Mouse (Mus musculus) liver, embryonic 14.5 days (tissue): ENCODE results near the gene Samhd1. TPM values are rescaled to one million over a fixed set of nuclear protein-coding genes. Genes with fewer than 3 reads are reported as not detected.
A peak's percentile ranks its signal among the peaks of the same experiment; 100 is the strongest.

Experiments
- ATAC-seq: fragments of 200-750 bp; cut with Nextera tagmentation; 2 replicates; pipeline ENCODE4 v1.8.0; 2017; ENCODE audit warnings: moderate number of reproducible peaks, mild to moderate bottlenecking, moderate library complexity; ENCODE audit not compliant: insufficient read depth
- DNase-seq, 3 experiments: peaks; one replicate each; pipeline ENCODE4 v3.0.0-alpha.2; 2012 to 2013; ENCODE audit warnings: low read depth in 3 of 3, low spot score in 3 of 3
- H3K27ac ChIP-seq: fragments of 300-500 bp; sonication (generic); 2 replicates; pipeline ENCODE4 v1.5.1; 2014; ENCODE audit warnings: moderate library complexity, mild to moderate bottlenecking, control low read depth, inconsistent platforms
- H3K27me3 ChIP-seq: fragments of 300-500 bp; sonication (generic); 2 replicates; pipeline ENCODE4 v1.6.1; 2014; ENCODE audit warnings: mild to moderate bottlenecking, low read length, moderate library complexity; ENCODE audit not compliant: control insufficient read depth, insufficient read depth
- H3K36me3 ChIP-seq: fragments of 300-500 bp; sonication (generic); replicated peaks from 2 replicates; pipeline ENCODE4 v1.6.1; 2014; ENCODE audit warnings: low read depth; ENCODE audit not compliant: control insufficient read depth, insufficient read depth
- H3K4me1 ChIP-seq, 2 experiments: fragments of 200-500 bp in 1 of 2; fragments of 300-500 bp in 1 of 2; sonication (generic) in 1 of 2; replicated peaks; 2 replicates each; pipeline ENCODE4 v1.6.1; 2012 to 2014; ENCODE audit warnings: antibody characterized with exemption in 1 of 2, inconsistent platforms in 1 of 2, low read length in 1 of 2; ENCODE audit not compliant: control insufficient read depth in 2 of 2, insufficient read depth in 2 of 2
- H3K4me2 ChIP-seq: fragments of 300-500 bp; sonication (generic); 2 replicates; pipeline ENCODE4 v1.6.1; 2014; ENCODE audit warnings: low read depth, mild to moderate bottlenecking, control low read depth, moderate library complexity
- H3K4me3 ChIP-seq, 2 experiments: fragments of 200-500 bp in 1 of 2; fragments of 300-500 bp in 1 of 2; sonication (generic) in 1 of 2; 2 replicates each; pipeline ENCODE4 v1.5.1; 2012 to 2014; ENCODE audit warnings: low read depth in 2 of 2, low read length in 2 of 2, mild to moderate bottlenecking in 2 of 2, control low read depth in 1 of 2, inconsistent platforms in 1 of 2, moderate library complexity in 1 of 2; ENCODE audit not compliant: insufficient read depth in 1 of 2
- H3K9ac ChIP-seq: fragments of 300-500 bp; sonication (generic); replicated peaks from 2 replicates; pipeline ENCODE4 v1.6.1; 2014; ENCODE audit warnings: mild to moderate bottlenecking, control low read depth, moderate library complexity
- H3K9me3 ChIP-seq: fragments of 300-500 bp; sonication (generic); 2 replicates; pipeline ENCODE4 v1.6.1; 2016; ENCODE audit warnings: low read length, mixed read lengths; ENCODE audit not compliant: control insufficient read depth
- CTCF ChIP-seq: IDR thresholded peaks from 2 replicates; pipeline ENCODE4 v1.5.1; 2016; ENCODE audit warnings: antibody characterized with exemption, low read depth, control low read depth
- EP300 ChIP-seq: IDR thresholded peaks from 2 replicates; pipeline ENCODE4 v1.6.1; 2016; ENCODE audit warnings: antibody characterized with exemption, low read depth
- WGBS: fragments of 180-500 bp; shearing (Covaris S2); extraction: QIAGEN DNeasy Blood & Tissue Kit; methylation state at CpG from one replicate; pipeline ENCODE4 v1.1.7; 2014; ENCODE audit not compliant: insufficient replicate concordance; 5-methylcytosine and 5-hydroxymethylcytosine counted together
- polyA plus RNA-seq, 2 experiments: library from polyadenylated mRNA; depleted of rRNA in 1 of 2; stranded (reverse) in 1 of 2; unstranded in 1 of 2; fragments of >200 nt; fragmentation: Nextera tagmentation in 1 of 2; extraction: Ambion mirVana in 1 of 2; gene quantifications; 2 replicates each; pipeline versions ENCODE4 v1.2.1 to v1.2.3; 2012 to 2014

Gene Samhd1
- polyA plus RNA-seq, 2 experiments: 11.9 to 18.0 TPM

DNA sequence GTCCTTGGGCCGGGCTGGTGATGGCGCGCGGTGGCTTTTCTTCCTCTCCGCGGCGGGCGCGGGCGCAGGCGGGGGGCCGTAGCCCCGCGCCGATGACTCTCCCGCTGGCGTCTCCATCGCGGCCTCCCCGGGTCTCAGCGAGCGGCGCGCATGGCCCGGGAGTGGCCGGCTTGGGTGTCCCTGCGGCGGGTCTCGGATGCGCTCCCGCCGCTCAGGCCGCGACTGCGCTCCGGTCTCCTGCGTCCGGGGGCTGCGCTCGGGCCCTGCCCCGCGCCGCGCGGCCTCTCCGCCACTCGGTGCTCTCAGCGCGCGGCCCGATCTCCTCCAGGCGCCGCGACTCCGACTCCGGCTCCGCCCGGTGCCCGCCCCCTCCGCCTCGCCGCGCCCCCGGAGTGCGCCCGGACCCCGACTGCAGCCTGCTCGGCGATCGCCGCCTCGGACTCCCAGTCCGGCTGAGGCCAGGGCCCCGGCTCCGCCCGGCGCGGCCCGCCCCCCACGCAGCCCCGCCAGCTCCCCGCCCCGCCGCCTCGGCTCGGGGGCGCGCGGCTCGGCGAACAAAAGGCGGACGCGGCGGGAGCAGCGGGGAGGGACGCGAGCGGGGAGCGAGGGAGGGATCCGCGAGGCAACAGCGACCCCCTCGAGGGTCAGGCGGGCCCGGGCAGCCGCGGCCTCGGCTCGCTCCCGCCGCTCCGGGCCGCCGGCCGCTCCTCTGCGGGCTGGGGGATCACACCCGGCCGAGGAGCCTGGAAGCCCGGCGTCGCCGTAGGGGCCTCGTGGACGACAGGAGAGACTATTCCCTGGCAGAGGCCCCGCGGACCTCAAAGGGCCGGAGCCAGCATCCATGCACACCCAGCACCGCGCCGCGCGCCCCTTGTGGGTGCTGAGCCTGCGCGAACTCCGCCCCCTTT is 56.0 kb downstream of the Samhd1 start, which contains the start of gene Soga1:
Gene Soga1, minus strand, starts transcription at position 462 of the 908 bp plus-strand sequence.
- H3K4me2 ChIP-seq: peak within 1 kb of the TSS; percentile 53
- ATAC-seq: peak; percentile 65
- H3K27me3 ChIP-seq: peaks cover 40% of the 10 kb centered on the region
- under 1% methylated on average over 107 of the region's 136 CpGs for WGBS
- no peaks in the 10 kb centered on the region for H3K9me3 ChIP-seq
- no peak for TF ChIP-seq EP300
- no peak for TF ChIP-seq CTCF
- H3K4me1 ChIP-seq: peaks cover 0 to 5% of the 10 kb centered on the region in 2 experiments; a peak in 2 of 4 replicates
- no peaks in the 10 kb centered on the region for H3K36me3 ChIP-seq
- H3K27ac ChIP-seq: no peak within 1 kb of the TSS
- H3K4me3 ChIP-seq: peak within 1 kb of the TSS; percentile 45 to 59
- peak within 1 kb of the TSS; percentile 9; the same call in 1 of the 2 replicates for H3K9ac ChIP-seq
- DNase-seq: no peak

DNA sequence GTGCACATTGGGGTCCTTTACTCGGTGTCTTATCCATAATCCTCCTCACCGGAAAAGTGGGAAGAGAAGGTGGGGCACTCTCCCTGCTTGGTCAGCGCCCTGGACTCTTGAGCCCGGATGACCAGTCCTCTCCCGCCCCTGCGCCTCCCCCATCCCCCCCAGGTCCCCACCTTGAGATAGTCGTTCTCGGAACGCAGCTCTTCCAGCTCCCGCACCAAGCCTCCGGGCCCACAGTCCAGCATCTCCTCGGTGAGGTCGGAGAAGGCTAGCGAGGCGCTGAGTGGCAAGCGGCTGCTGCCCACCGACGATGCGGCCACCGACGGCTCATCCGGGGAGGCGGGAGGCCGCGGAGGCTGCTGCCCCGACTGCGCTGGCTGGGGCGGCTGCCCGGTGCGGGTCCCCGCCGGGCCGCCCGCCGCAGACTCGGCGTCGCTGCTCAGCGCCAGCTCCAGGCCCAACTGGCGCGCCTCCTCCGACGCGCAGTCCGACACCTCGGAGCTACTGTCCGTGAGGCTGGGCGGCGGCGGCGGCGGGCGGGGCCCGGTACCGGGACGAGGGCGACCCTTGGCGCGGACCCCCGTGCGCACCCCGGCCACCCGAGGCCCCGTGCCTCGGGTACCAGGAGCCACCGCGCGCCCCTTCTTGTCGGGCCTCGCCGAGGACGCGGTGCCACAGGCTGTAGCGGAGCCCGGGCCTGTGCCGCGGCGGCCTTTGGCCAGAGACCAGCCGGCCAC is 56.8 kb downstream of the Samhd1 start:
- peaks cover 40% of the 10 kb centered on the region for H3K27me3 ChIP-seq
- H3K36me3 ChIP-seq: no peaks in the 10 kb centered on the region
- peak overlapping the region; percentile 45 to 59 for H3K4me3 ChIP-seq
- under 1% methylated on average over 68 of the region's 79 CpGs for WGBS
- H3K9ac ChIP-seq: 0 out of 2 replicates have a peak overlapping the region, but pooled peaks have one; percentile 9
- TF ChIP-seq EP300: no peak
- DNase-seq (no peak), ATAC-seq (0 out of 2 replicates have a peak, but pooled peaks have one; percentile 12)
- no peaks in the 10 kb centered on the region for H3K9me3 ChIP-seq
- H3K4me1 ChIP-seq: peaks cover 0 to 5% of the 10 kb centered on the region in 2 experiments; a peak in 2 of 4 replicates
- H3K27ac ChIP-seq: no peak overlapping the region
- peak overlapping the region; percentile 53 for H3K4me2 ChIP-seq

- DNase-seq (peak in 1 of 3 experiments; percentile 35), ATAC-seq (peak; percentile 19; the same call in 1 of the 2 replicates)
- Histone ChIP-seq H3K27ac (no peak overlapping the region), H3K4me2 (peak overlapping the region; percentile 53), H3K9me3 (no peaks in the 10 kb centered on the region), H3K27me3 (peaks cover 40% of the 10 kb centered on the region), H3K4me1 (peaks cover 0 to 5% of the 10 kb centered on the region in 2 experiments; a peak in 2 of 4 replicates), H3K9ac (no peak overlapping the region), H3K36me3 (no peaks in the 10 kb centered on the region), H3K4me3 (peak overlapping the region; percentile 45 to 59)
- 13% methylated on average over 15 of the region's 15 CpGs for WGBS
- TF ChIP-seq EP300: no peak
- TF ChIP-seq CTCF: no peak
Measured at GRCm38 (mm10) chr2:157077641-157078058, 57.4 kb downstream of the Samhd1 start.

DNA sequence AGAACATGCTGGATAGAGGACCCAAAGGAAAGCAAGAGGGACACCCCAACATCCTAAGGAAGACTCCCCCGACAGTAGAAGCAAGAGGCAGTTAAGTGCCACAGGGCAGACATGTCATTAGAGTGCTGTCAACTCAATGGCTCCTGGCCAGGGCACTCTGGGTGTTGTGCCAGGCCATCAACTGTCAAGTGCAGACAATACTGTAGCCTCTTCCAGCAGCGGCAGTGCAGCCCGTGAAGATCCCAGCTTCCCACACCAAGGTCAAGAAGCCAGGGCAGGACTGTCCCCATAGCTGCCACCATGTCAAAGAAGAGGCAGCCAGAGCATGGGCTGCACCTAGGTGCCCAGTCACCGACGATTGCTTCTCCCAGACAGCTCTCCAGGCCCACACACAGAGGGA is 57.9 kb downstream of the Samhd1 start:
- Histone ChIP-seq H3K36me3 (no peaks in the 10 kb centered on the region), H3K27me3 (peaks cover 40% of the 10 kb centered on the region), H3K9me3 (no peaks in the 10 kb centered on the region), H3K4me2 (peak overlapping the region; percentile 53), H3K4me3 (peak overlapping the region; percentile 10 to 12; a peak in 3 of 4 replicates), H3K4me1 (peaks cover 0 to 9% of the 10 kb centered on the region in 2 experiments; a peak in 2 of 4 replicates), H3K27ac (no peak overlapping the region), H3K9ac (no peak overlapping the region)
- TF ChIP-seq CTCF (no peak), EP300 (no peak)
- DNase-seq: no peak
- no peak for ATAC-seq
- 41% methylated on average over 5 of the region's 5 CpGs for whole genome bisulfite sequencing
